Mouse (Mus musculus) cerebellum, postnatal 14 days (tissue): Measurements from ENCODE around the gene Milr1.
A peak's percentile ranks its signal among the peaks of the same experiment; 100 is the strongest.

Experiments
- DNase-seq, 2 experiments: peaks; one replicate each; pipeline ENCODE4 v3.0.0; 2021; ENCODE audit warnings: mixed read lengths in 2 of 2

The Milr1 gene

DNA sequence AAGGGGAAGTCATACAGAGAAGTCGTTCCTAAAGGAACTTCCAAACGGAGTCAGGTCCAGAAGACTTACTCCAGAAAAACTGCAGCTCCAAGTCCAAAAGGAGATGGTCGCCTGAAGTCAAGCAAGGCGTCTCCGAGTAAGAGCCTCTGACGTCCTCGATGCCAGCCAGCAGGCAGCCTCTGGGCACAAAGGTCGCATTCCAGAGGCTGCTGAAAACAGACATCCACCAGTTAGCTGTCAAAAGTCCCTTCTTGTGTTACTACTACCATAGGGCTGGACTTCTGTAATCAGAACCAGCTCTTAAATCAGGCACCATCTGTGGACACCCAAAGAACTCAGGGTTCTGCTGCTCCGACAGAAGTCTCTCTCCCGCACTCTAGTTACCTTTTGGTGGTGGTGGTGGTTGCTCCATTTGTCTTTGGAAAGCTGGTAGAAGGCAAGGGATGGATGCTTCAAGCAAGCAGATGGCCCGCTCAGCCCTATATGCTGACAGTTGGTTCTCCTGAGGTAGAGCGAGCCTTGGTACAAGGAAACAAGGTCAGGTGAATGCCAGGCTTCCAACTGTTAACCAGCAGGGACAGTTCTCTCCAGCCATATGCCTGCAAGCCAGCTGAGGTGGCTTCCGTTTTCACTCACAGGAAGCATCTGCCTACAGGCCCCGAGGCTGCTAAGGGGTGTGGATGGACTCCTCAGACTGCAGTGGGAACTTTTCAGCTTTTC is 63.7 kb downstream of the Milr1 start:
- DNase-seq, result peak; percentile 88 to 93

- no peak for DNase-seq
Measured at GRCm38 (mm10) chr11:106815331-106815730, 64.3 kb downstream of the Milr1 start.

- no peak for DNase-seq
Measured at GRCm38 (mm10) chr11:106815761-106816160, 64.7 kb downstream of the Milr1 start.

DNA sequence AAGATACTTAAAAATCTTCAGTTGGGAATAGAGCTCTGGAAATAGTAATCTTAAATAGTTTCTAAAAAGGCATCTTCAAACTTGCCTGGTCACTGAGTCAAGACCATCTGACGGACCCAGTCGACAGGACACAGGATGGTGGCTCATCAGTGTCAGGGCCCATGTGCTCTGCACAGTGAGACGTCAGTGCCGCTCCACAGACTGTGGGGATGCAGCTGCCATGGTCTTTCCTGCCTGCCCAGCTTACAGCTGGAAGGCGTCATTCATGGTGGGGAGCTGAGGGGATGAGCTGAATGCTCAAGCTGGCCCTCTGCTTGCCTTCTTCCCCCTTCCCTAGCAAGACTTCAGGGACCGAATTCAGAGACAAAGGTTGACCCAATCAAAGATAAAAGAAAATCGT is 65.3 kb downstream of the Milr1 start:
- DNase-seq, result peak; percentile 31 to 33

DNA sequence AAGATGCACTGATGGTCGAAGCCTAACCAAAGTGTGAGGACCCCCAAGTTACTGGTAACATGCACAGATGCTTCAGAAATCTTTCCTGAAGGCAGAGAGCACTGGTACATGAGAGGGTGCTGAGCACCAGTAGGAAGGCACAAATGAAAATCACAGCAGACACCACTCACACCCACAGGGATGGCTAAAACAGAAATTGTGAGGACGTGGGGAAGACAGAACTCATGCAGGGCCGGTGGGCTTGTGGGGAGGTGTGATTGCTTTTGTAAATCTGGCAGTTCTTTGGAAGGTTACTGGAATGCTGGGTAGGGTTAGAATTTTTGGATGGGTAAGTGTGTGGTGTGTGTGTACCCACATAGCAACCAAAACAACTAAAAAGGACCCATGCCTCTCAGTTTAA is 66.1 kb downstream of the Milr1 start:
- peak in 1 of 2 experiments; percentile 30 for DNase-seq

DNA sequence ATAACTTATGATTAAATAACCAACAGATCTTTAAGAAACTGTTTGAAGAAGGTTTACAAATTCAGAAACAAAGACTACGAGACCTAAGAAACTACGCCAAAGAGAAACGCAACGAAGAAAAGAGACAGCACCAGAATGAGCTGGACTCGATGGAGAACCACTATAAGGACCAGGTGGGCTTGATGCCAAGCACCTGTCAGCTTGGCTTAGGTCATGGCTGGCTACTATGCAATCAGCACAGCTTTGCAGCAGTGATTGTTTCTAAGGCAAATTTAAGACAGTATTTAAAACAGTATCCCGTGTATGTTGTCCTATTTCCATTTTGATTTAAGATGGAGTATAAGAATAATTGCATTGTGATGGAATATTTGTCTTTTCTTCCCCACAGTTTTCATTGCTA is 66.8 kb downstream of the Milr1 start:
- DNase-seq, result peak; percentile 91 to 93

DNA sequence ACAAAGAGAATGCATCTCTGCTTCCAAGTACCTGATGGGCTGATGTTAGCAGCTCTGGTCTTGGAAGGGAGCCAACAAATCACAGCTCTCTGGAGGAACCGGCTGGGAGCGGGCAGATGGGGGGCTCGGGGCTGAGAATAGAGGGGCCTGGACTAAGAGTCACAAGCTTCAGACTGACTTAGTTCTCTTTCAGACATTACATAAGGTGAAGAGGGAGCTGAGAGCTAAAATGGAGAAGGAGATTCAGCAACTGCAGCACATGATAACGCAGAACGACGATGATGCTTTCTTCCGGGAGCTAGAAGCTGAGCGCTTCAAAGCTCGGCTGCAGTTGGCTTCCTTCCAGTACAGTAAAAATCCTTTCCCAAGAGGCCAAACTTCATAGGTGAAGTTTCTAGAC is 67.3 kb downstream of the Milr1 start:
- peak; percentile 50 to 53 for DNase-seq
